In the genomic region with DNA sequence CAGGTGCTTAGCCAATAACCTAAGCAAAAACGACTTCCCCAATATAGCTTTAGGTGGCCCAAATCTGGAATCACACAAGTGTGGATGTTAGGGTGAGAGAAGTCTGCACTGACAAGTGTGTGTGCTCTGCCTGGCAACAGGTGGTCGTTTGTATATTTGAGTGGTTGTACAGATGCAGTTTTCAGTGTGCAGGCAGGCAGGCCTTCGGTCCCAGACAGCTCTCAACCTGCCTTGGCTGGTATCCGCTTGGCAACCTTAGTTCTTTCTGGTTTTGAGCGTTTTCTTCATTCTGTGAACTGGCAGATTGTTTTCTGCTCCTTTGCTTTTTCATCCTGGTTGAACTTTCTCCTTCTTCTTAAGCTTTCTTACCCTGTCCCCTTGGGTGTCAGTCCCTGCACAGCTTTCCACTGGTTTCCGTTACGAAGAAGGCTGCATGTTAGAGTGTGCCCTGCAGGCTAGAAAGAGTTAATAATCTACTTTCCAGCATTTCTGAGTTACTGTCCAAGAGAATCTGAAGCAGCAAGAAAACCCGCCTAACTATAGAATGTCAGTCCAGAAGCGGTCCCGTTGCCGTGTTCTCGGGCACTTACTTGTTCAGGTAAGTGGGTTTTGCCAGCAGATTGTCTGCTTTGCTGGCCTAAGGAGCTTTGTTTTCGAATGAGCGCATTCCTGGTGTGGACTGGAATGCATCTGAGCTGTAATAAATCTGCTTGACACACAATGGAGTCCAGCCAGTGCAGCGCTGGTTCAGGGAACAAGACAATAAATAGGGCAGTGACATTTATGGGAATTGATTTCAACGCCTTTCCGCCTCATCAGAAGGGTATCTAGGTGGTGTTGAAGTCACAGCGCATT, we compare ENCODE assay signal across 8 mouse cellular contexts.
DNase-seq lines count a peak whose midpoint lies in the region; ATAC-seq and TF ChIP-seq lines count a peak whose summit lies in the region.

No protein-coding gene starts in this region.

- no peak for TF ChIP-seq CTCF in intestine, postnatal 0 days (IDR thresholded peaks at IDR 0.05; ENCODE audit: low read depth)

- intact Hi-C loops in heart, postnatal 25 days (cut with DNase I) = no loop called here

- no peaks in the 10 kb centered on the region for H3K36me3 ChIP-seq in intestine, postnatal 0 days (ENCODE audit: control insufficient read depth, insufficient read depth)
- H3K36me3 ChIP-seq in stomach, embryonic 15.5 days = no peaks in the 10 kb centered on the region

- H3K4me2 ChIP-seq in intestine, postnatal 0 days (replicated peaks; ENCODE audit: low read depth) = peak overlapping the region; percentile 24; the same call in 1 of the 2 replicates
- H3K4me2 ChIP-seq in stomach, embryonic 15.5 days = peak overlapping the region; percentile 38

- no peaks in the 10 kb centered on the region for H3K4me1 ChIP-seq in intestine, postnatal 0 days (replicated peaks; ENCODE audit: control insufficient read depth, insufficient read depth, low read length)
- peaks cover 5% of the 10 kb centered on the region; the same call in 1 of the 2 replicates for H3K4me1 ChIP-seq in stomach, embryonic 15.5 days

- H3K27me3 ChIP-seq in intestine, postnatal 0 days (replicated peaks; ENCODE audit: control insufficient read depth, insufficient read depth, low read length) = no peaks in the 10 kb centered on the region
- H3K27me3 ChIP-seq in stomach, embryonic 15.5 days (replicated peaks) = no peaks in the 10 kb centered on the region

- H3K4me3 ChIP-seq in intestine, postnatal 0 days (ENCODE audit: low read depth, low read length) = no peak overlapping the region
- H3K4me3 ChIP-seq in stomach, embryonic 15.5 days (replicated peaks) = no peak overlapping the region; the same call in 1 of the 2 replicates

- H3K9ac ChIP-seq in intestine, postnatal 0 days (ENCODE audit: low read depth, low read length) = no peak overlapping the region
- no peak overlapping the region for H3K9ac ChIP-seq in stomach, embryonic 15.5 days

- H3K27ac ChIP-seq in intestine, postnatal 0 days (ENCODE audit: low read depth, low read length) = no peak overlapping the region
- H3K27ac ChIP-seq in stomach, embryonic 15.5 days = no peak overlapping the region

- WGBS in intestine, postnatal 0 days = 30% methylated on average over 18 of the region's 18 CpGs
- 31% methylated on average over 18 of the region's 18 CpGs for WGBS in stomach, embryonic 15.5 days

- peak; percentile 87 for DNase-seq in heart, adult 11 months
- no peak for DNase-seq in heart, postnatal 25 days (ENCODE audit: low spot score)
- DNase-seq in forelimb bud, embryonic 11.5 days (ENCODE audit: low read depth, low spot score) = peak; percentile 67
- peak; percentile 58 for DNase-seq in lung, postnatal 14 days
- no peak for DNase-seq in left cerebral cortex, adult 9 months (ENCODE audit: low spot score in 2 of 2)
- no peak for DNase-seq in layer of hippocampus, adult 9-10 months (ENCODE audit: low spot score)

- ATAC-seq in intestine, postnatal 0 days = no peak; the same call in 1 of the 2 replicates
- ATAC-seq in stomach, embryonic 15.5 days (ENCODE audit: insufficient read depth, low FRiP score, low read depth) = no peak

- no peaks in the 10 kb centered on the region for H3K9me3 ChIP-seq in intestine, postnatal 0 days (ENCODE audit: control insufficient read depth)
- no peaks in the 10 kb centered on the region for H3K9me3 ChIP-seq in stomach, embryonic 15.5 days

Comparison
In these comparisons a context has a peak if more than half of its experiments do, and no peak if none do; other contexts are left out.
1. DNase-seq: peak in heart, adult 11 months (single experiment), forelimb bud, embryonic 11.5 days (single experiment) and lung, postnatal 14 days (single experiment); none in heart, postnatal 25 days (single experiment), left cerebral cortex, adult 9 months (0 of 2) and layer of hippocampus, adult 9-10 months (single experiment).